Mouse (Mus musculus) kidney, postnatal 0 days (tissue): ENCODE results near the gene Usp53. TPM values are rescaled to one million over a fixed set of nuclear protein-coding genes. Genes with fewer than 3 reads are reported as not detected.

ENCODE experiments used
- ATAC-seq: fragments of 200-750 bp; cut with Nextera tagmentation; replicated peaks from 2 replicates; pipeline ENCODE4 v1.8.0; 2017; ENCODE audit warnings: low read depth, moderate number of reproducible peaks, moderate TSS enrichment, moderate library complexity; ENCODE audit not compliant: low FRiP score
- DNase-seq: peaks from one replicate; pipeline ENCODE4 v3.0.0-alpha.2; 2016; ENCODE audit warnings: low spot score
- H3K27ac ChIP-seq: fragments of 300-500 bp; sonication (generic); 2 replicates; pipeline ENCODE4 v1.5.1; 2014; ENCODE audit warnings: mild to moderate bottlenecking
- H3K27me3 ChIP-seq: fragments of 300-500 bp; sonication (generic); 2 replicates; pipeline ENCODE4 v1.6.1; 2014; ENCODE audit warnings: low read length, mixed read lengths; ENCODE audit not compliant: insufficient read depth
- H3K36me3 ChIP-seq: fragments of 300-500 bp; sonication (generic); 2 replicates; pipeline ENCODE4 v1.6.1; 2014; ENCODE audit warnings: low read length, mixed read lengths; ENCODE audit not compliant: insufficient read depth
- H3K4me1 ChIP-seq: fragments of 300-500 bp; sonication (generic); replicated peaks from 2 replicates; pipeline ENCODE4 v1.6.1; 2014; ENCODE audit warnings: antibody characterized with exemption, low read length, mixed read lengths; ENCODE audit not compliant: insufficient read depth
- H3K4me2 ChIP-seq: fragments of 300-500 bp; sonication (generic); 2 replicates; pipeline ENCODE4 v1.6.1; 2014; ENCODE audit warnings: mild to moderate bottlenecking, low read length, moderate library complexity, mixed read lengths
- H3K4me3 ChIP-seq: fragments of 300-500 bp; sonication (generic); replicated peaks from 2 replicates; pipeline ENCODE4 v1.5.1; 2014; ENCODE audit warnings: low read depth, low read length
- H3K9ac ChIP-seq: fragments of 300-500 bp; sonication (generic); 2 replicates; pipeline ENCODE4 v1.6.1; 2014; ENCODE audit warnings: low read depth, low read length
- H3K9me3 ChIP-seq: fragments of 300-500 bp; sonication (generic); replicated peaks from 2 replicates; pipeline ENCODE4 v1.6.1; 2016; ENCODE audit warnings: low read length, inconsistent platforms, mixed read lengths
- CTCF ChIP-seq: IDR thresholded peaks from 2 replicates; pipeline ENCODE4 v1.5.1; 2016; ENCODE audit warnings: antibody characterized with exemption, low read depth, mild to moderate bottlenecking, moderate library complexity
- WGBS: fragments of 180-500 bp; shearing (Covaris S2); extraction: QIAGEN DNeasy Blood & Tissue Kit; methylation state at CpG from one replicate; pipeline ENCODE4 v1.1.7; 2014; 5-methylcytosine and 5-hydroxymethylcytosine counted together
- polyA plus RNA-seq: library from polyadenylated mRNA; unstranded; fragments of >200 nt; fragmentation: Nextera tagmentation; extraction: Ambion mirVana; gene quantifications from 2 replicates; pipeline ENCODE4 v1.2.1, GENCODE M21; 2015

Usp53 gene
- polyA plus RNA-seq, 1 experiment from 2014 or later = 13.2 TPM

GRCm38 (mm10) chr3:122919260-122919659 lies 65.0 kb downstream of the Usp53 start, which contains the start of gene Gm10959:
Gene Gm10959, minus strand, starts transcription at chr3:122919360.
- no peak for TF ChIP-seq CTCF
- Histone ChIP-seq H3K9ac (no peak within 1 kb of the TSS), H3K9me3 (no peaks in the 10 kb centered on the region), H3K27ac (no peak within 1 kb of the TSS), H3K27me3 (no peaks in the 10 kb centered on the region), H3K4me2 (no peak within 1 kb of the TSS), H3K4me1 (no peaks in the 10 kb centered on the region), H3K4me3 (no peak within 1 kb of the TSS), H3K36me3 (no peaks in the 10 kb centered on the region)
- DNase-seq = no peak
- no peak for ATAC-seq
- WGBS = 48% methylated on average over 8 of the region's 8 CpGs

DNA sequence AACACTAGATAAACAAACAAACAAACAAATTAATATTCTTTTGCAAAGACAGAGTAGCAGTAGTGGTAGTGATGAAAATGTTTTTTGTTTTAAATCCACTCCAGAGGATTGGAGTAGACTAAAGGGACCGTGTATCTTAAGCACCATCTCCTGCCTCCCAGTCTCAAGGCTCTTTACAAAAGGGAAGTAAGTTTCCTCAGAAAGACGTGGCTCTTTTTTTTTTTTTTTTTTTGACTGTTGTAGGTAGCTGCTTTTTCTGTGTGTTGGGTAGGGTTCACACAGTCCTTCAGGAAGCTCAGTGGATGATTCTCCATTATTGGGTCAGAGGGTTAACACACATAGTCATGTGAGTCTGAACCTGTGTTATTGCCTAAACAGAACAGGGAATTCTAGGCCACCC lies 65.6 kb downstream of the Usp53 start:
- no peak overlapping the region for H3K4me2 ChIP-seq
- ATAC-seq (no peak), DNase-seq (no peak)
- 71% methylated on average over 2 of the region's 2 CpGs for WGBS
- H3K4me3 ChIP-seq = no peak overlapping the region
- no peaks in the 10 kb centered on the region for H3K27me3 ChIP-seq
- H3K9ac ChIP-seq = no peak overlapping the region
- no peak overlapping the region for H3K27ac ChIP-seq
- TF ChIP-seq CTCF = no peak
- H3K4me1 ChIP-seq = no peaks in the 10 kb centered on the region
- no peaks in the 10 kb centered on the region for H3K36me3 ChIP-seq
- no peaks in the 10 kb centered on the region for H3K9me3 ChIP-seq

- ATAC-seq = no peak
Observed at GRCm38 (mm10) chr3:122916191-122916680, 68.1 kb downstream of the Usp53 start.

GRCm38 (mm10) chr3:122915493-122915892 lies 68.8 kb downstream of the Usp53 start:
- WGBS = 91% methylated on average over 5 of the region's 5 CpGs
- Histone ChIP-seq H3K4me3 (no peak overlapping the region), H3K36me3 (no peaks in the 10 kb centered on the region), H3K4me2 (no peak overlapping the region), H3K27me3 (no peaks in the 10 kb centered on the region), H3K9ac (no peak overlapping the region), H3K9me3 (no peaks in the 10 kb centered on the region), H3K27ac (no peak overlapping the region), H3K4me1 (no peaks in the 10 kb centered on the region)
- ATAC-seq (no peak), DNase-seq (no peak)
- no peak for TF ChIP-seq CTCF

More at GRCm38 (mm10) chr3:122916191-122916680, 68.1 kb downstream of the Usp53 start:
- Histone ChIP-seq H3K27me3 (no peaks in the 10 kb centered on the region), H3K27ac (no peak overlapping the region), H3K4me3 (no peak overlapping the region), H3K4me2 (no peak overlapping the region), H3K4me1 (no peaks in the 10 kb centered on the region), H3K36me3 (no peaks in the 10 kb centered on the region), H3K9ac (no peak overlapping the region), H3K9me3 (no peaks in the 10 kb centered on the region)
- no peak for TF ChIP-seq CTCF
- no peak for DNase-seq
- WGBS = 80% methylated on average over 6 of the region's 6 CpGs

GRCm38 (mm10) chr3:122907841-122908240 lies 76.5 kb downstream of the Usp53 start:
- Histone ChIP-seq H3K36me3 (no peaks in the 10 kb centered on the region), H3K9ac (no peak overlapping the region), H3K4me3 (no peak overlapping the region), H3K27me3 (no peaks in the 10 kb centered on the region), H3K9me3 (no peaks in the 10 kb centered on the region), H3K4me1 (no peaks in the 10 kb centered on the region), H3K27ac (no peak overlapping the region), H3K4me2 (no peak overlapping the region)
- 91% methylated on average over 2 of the region's 2 CpGs for WGBS
- no peak for TF ChIP-seq CTCF
- DNase-seq (no peak), ATAC-seq (no peak)

- Histone ChIP-seq H3K4me2 (no peak overlapping the region), H3K36me3 (no peaks in the 10 kb centered on the region), H3K9ac (no peak overlapping the region), H3K9me3 (no peaks in the 10 kb centered on the region), H3K27me3 (no peaks in the 10 kb centered on the region), H3K27ac (no peak overlapping the region), H3K4me1 (no peaks in the 10 kb centered on the region), H3K4me3 (no peak overlapping the region)
- 44% methylated on average over 12 of the region's 12 CpGs for WGBS
- TF ChIP-seq CTCF = peak; percentile 92
- ATAC-seq (no peak), DNase-seq (peak; percentile 87)
Observed at GRCm38 (mm10) chr3:122903746-122904433, 80.4 kb downstream of the Usp53 start.
